Mouse (Mus musculus) hindbrain, embryonic 14.5 days (tissue): ENCODE data around the gene Golm1. TPM values are rescaled to one million over a fixed set of nuclear protein-coding genes. Genes with fewer than 3 reads are reported as not detected.
"Not testable (repeated sequence)": the region's sequence is repeated elsewhere in the genome, so short reads cannot be mapped to it uniquely, and the experiment has no call there.

Experiments
- ATAC-seq: fragments of 200-750 bp; cut with Nextera tagmentation; 2 replicates; pipeline ENCODE4 v1.8.0; 2017; ENCODE audit warnings: moderate number of reproducible peaks, mild to moderate bottlenecking, moderate TSS enrichment, moderate library complexity; ENCODE audit not compliant: low FRiP score
- DNase-seq: peaks from one replicate; pipeline ENCODE4 v3.0.0-alpha.2; 2015; ENCODE audit warnings: low spot score
- H3K27ac ChIP-seq: fragments of 300-500 bp; sonication (generic); 2 replicates; pipeline ENCODE4 v1.5.1; 2014; ENCODE audit warnings: mild to moderate bottlenecking, moderate library complexity
- H3K27me3 ChIP-seq: fragments of 300-500 bp; sonication (generic); 2 replicates; pipeline ENCODE4 v1.6.1; 2014; ENCODE audit warnings: mild to moderate bottlenecking, low read length, mixed read lengths; ENCODE audit not compliant: control insufficient read depth, insufficient read depth
- H3K36me3 ChIP-seq: fragments of 300-500 bp; sonication (generic); replicated peaks from 2 replicates; pipeline ENCODE4 v1.6.1; 2014; ENCODE audit not compliant: control insufficient read depth, insufficient read depth
- H3K4me1 ChIP-seq: fragments of 300-500 bp; sonication (generic); replicated peaks from 2 replicates; pipeline ENCODE4 v1.6.1; 2014; ENCODE audit warnings: antibody characterized with exemption, low read length, mixed read lengths; ENCODE audit not compliant: control insufficient read depth, insufficient read depth
- H3K4me2 ChIP-seq: fragments of 300-500 bp; sonication (generic); replicated peaks from 2 replicates; pipeline ENCODE4 v1.6.1; 2014; ENCODE audit warnings: mild to moderate bottlenecking, moderate library complexity
- H3K4me3 ChIP-seq: fragments of 300-500 bp; sonication (generic); replicated peaks from 2 replicates; pipeline ENCODE4 v1.5.1; 2014; ENCODE audit warnings: mild to moderate bottlenecking, low read length
- H3K9ac ChIP-seq: fragments of 300-500 bp; sonication (generic); 2 replicates; pipeline ENCODE4 v1.6.1; 2014
- H3K9me3 ChIP-seq: fragments of 300-500 bp; sonication (generic); 2 replicates; pipeline ENCODE4 v1.6.1; 2016; ENCODE audit warnings: low read length; ENCODE audit not compliant: control insufficient read depth
- WGBS: fragments of 180-500 bp; shearing (Covaris S2); extraction: QIAGEN DNeasy Blood & Tissue Kit; methylation state at CpG from one replicate; pipeline ENCODE4 v1.1.7; 2014; 5-methylcytosine and 5-hydroxymethylcytosine counted together
- polyA plus RNA-seq: library from polyadenylated mRNA; unstranded; fragments of >200 nt; fragmentation: Nextera tagmentation; extraction: Ambion mirVana; gene quantifications from 2 replicates; pipeline ENCODE4 v1.2.1, GENCODE M21; 2014

Golm1 gene
- 25.3 and 29.7 TPM in 2 replicates for polyA plus RNA-seq

DNA sequence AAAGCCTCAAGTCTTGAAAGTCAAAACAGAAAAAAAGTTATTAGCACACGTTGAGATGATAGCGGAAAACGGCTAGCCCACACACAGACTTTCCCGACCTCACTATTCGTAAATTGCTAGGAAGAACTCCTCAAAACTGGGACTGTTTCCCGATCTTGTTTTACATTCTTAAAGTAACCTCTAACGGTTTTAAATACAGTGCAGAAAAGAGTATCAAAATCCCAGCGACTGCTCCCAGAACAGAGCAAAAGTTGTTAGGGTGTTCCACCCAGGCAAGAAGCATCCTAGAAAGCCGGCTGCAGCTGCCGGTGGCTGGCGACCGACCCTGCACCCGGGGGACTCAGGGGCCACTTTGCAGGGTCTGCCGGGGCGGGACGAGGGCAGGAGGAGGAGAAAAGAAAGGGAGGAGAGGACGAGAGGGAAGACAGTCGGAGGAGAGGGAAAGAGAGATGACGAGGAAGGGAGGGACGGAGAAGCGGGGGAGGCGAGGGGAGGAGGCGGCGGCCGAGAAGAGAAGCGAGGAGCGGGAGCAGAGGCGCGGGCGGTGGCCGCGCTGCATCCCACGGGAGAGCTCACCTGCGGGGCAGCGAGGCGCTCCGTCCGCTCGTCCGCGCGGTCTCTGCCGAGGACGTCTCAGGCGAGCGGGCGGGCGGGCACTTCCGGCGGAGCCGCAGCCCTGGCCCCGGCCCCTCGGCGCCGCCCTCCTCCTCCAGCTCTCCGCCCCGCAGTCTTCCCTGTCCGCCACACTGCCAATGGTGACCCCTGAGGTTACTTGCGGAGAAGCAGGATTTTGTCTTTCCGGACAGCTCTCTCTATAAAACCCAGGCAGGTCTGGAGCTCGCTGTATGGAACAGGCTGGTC lies at the start of gene Golm1:
TSS of gene Golm1 (minus strand) at position 661 of the 861 bp plus-strand sequence.
- peak within 1 kb of the TSS; percentile 75 for H3K27ac ChIP-seq
- H3K27me3 ChIP-seq, result no peaks in the 10 kb centered on the region
- H3K9ac ChIP-seq, result peak within 1 kb of the TSS; percentile 75
- H3K4me2 ChIP-seq, result peak within 1 kb of the TSS; percentile 64
- peak within 1 kb of the TSS; percentile 74 for H3K4me3 ChIP-seq
- no peaks in the 10 kb centered on the region for H3K9me3 ChIP-seq
- peak; percentile 56 for DNase-seq
- peaks cover 15% of the 10 kb centered on the region for H3K4me1 ChIP-seq
- 2% methylated on average over 53 of the region's 61 CpGs for WGBS
- peak; percentile 72 for ATAC-seq
- no peaks in the 10 kb centered on the region for H3K36me3 ChIP-seq

DNA sequence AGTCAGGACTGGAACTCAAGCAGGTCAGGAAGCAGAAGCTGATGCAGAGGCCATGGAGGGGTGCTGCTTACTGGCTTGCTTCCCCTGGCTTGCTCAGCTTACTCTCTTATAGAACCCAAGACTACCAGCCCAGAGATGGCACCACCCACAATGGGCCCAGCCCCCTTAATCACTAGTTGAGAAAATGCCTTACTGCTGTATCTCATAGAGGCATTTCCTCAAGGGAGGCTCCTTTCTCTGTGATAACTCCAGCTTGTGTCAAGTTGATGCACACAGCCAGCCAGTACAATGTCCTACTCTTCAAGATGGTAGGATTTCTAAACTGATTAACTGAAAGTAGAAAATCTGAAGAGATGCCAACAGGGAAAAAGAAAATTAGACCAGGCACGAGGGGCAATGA lies 46.5 kb upstream of the Golm1 start:
- H3K27ac ChIP-seq, H3K9ac ChIP-seq, ATAC-seq, H3K4me1 ChIP-seq, H3K4me3 ChIP-seq, H3K4me2 ChIP-seq, DNase-seq, H3K9me3 ChIP-seq, H3K27me3 ChIP-seq, H3K36me3 ChIP-seq: not testable (repeated sequence)
- 90% methylated on average over 1 of the region's 1 CpGs for WGBS

DNA sequence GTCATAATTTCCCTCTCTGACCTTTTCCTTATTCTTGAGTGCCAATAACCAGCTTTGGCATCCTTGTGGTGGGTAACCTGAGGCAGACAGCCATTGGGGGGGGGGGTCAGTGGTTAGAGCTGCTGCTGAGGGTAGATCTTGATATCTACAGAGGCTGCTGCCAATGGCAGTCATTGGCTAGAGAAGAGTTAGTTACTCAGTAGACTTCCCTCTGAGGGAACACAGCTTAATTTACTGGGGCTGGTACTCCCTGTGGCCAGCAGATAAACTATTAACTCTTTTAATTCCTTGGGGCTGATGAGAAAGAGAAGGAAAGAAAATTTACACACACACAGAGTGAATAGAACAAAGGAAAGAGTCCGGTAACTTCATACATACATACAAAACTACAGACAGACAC lies 43.9 kb upstream of the Golm1 start:
- Histone ChIP-seq H3K4me1 (no peaks in the 10 kb centered on the region; the same call in 1 of the 2 replicates), H3K36me3 (no peaks in the 10 kb centered on the region), H3K4me2 (no peak overlapping the region), H3K27me3 (no peaks in the 10 kb centered on the region), H3K9me3 (no peaks in the 10 kb centered on the region), H3K27ac (no peak overlapping the region), H3K9ac (no peak overlapping the region), H3K4me3 (no peak overlapping the region)
- DNase-seq (no peak), ATAC-seq (no peak)
- WGBS, result 76% methylated on average over 1 of the region's 1 CpGs

DNA sequence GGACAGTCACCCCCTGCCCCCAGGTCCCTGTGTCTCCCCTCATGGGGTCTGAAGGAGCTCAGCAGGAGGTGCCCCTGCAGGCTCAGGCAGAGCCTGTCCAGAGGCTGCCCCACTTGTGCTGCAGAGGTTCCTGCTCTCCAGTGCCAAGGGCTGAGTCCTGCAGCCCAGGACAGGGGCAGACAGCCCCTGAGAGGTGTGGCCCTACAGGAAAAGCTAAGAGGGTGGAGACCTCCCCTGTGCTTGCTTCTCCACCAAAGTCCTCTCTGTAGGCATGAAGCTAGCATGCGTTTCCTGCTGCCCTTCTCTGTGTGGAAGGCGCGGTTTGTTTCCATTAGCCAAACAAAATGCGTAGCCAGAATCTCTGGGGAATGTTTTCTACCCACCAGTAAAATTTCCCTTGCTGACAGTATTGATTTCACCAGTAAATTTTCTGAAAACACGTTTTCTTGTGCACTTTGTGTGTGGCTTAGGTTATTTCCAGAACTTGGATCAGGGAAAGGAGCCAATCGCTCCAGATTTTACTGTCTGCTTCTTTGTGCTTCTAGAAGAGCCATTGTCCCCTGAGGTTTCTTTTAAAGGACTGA lies 43.3 kb upstream of the Golm1 start:
- not testable (repeated sequence) for H3K36me3 ChIP-seq, H3K4me3 ChIP-seq, H3K9ac ChIP-seq, H3K4me1 ChIP-seq, H3K9me3 ChIP-seq, ATAC-seq, H3K4me2 ChIP-seq, H3K27me3 ChIP-seq, H3K27ac ChIP-seq
- WGBS, result 30% methylated on average over 6 of the region's 6 CpGs
- peak; percentile 28 for DNase-seq

- H3K36me3 ChIP-seq, result no peaks in the 10 kb centered on the region
- no peaks in the 10 kb centered on the region for H3K4me1 ChIP-seq
- no peak overlapping the region for H3K9ac ChIP-seq
- DNase-seq (no peak), ATAC-seq (no peak)
- WGBS, result 41% methylated on average over 3 of the region's 3 CpGs
- no peaks in the 10 kb centered on the region for H3K9me3 ChIP-seq
- no peak overlapping the region for H3K4me3 ChIP-seq
- H3K27me3 ChIP-seq, result no peaks in the 10 kb centered on the region
- no peak overlapping the region for H3K27ac ChIP-seq
- H3K4me2 ChIP-seq, result no peak overlapping the region
Observed at GRCm38 (mm10) chr13:59713710-59714109, 38.1 kb upstream of the Golm1 start.

DNA sequence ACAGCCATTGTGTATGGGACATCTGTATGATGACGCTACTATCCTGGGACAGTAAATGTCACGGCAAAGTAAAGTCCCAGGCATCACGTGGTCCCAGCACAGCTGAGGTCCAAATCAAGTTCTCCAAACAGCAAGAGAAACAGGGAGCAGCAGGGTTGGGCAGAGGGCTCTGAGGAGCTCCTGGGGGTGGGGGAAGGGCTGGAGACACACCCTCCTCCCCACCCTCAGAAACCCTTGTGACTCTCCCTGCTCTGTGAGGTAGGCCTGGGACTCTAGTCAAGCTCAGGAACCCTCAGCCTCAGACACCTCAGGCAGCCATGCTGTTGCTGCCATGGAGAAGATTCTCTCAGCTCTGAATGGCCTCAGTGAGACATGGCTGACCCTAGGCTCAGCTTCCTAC lies 36.4 kb upstream of the Golm1 start, which contains the start of gene Spata31d1b:
TSS of gene Spata31d1b (plus strand) at position 301 of the 400 bp plus-strand sequence.
- not testable (repeated sequence) for H3K4me3 ChIP-seq, H3K27ac ChIP-seq, H3K36me3 ChIP-seq, ATAC-seq, DNase-seq, H3K9me3 ChIP-seq, H3K9ac ChIP-seq, H3K4me2 ChIP-seq, H3K27me3 ChIP-seq, H3K4me1 ChIP-seq
- WGBS, result 72% methylated on average over 3 of the region's 3 CpGs

DNA sequence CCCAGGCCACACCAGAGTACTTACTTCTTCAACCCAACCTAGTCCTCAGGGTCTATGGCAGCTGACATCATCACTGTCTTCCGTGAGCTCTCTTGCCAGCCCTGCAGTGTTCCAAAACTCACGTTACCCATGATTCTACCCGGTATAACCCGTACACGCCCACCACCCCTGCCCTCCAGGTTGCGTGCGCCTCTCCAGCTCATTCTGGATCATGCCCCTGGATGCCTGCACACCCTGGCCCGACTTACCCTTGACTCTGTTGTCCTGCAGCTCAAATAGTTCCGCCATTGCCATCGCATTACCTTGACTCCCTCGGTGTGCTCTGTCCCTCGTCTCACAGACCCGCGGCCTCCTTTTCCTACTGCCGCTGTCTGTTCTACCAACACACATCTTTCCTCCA lies 34.6 kb upstream of the Golm1 start, which contains the start of gene Spata31d1a:
TSS of gene Spata31d1a (minus strand) at position 101 of the 400 bp plus-strand sequence.
- H3K4me2 ChIP-seq, result no peak within 1 kb of the TSS
- no peak within 1 kb of the TSS for H3K4me3 ChIP-seq
- H3K27ac ChIP-seq, result no peak within 1 kb of the TSS
- 94% methylated on average over 15 of the region's 15 CpGs for WGBS
- no peaks in the 10 kb centered on the region for H3K4me1 ChIP-seq
- H3K27me3 ChIP-seq, result no peaks in the 10 kb centered on the region
- no peaks in the 10 kb centered on the region for H3K9me3 ChIP-seq
- ATAC-seq (no peak), DNase-seq (no peak)
- no peaks in the 10 kb centered on the region for H3K36me3 ChIP-seq
- H3K9ac ChIP-seq, result no peak within 1 kb of the TSS

- H3K27ac ChIP-seq, result no peak overlapping the region
- no peaks in the 10 kb centered on the region for H3K36me3 ChIP-seq
- H3K4me3 ChIP-seq, result no peak overlapping the region
- H3K9ac ChIP-seq, result no peak overlapping the region
- H3K4me2 ChIP-seq, result no peak overlapping the region
- H3K4me1 ChIP-seq, result no peaks in the 10 kb centered on the region
- 61% methylated on average over 12 of the region's 12 CpGs for WGBS
- H3K9me3 ChIP-seq, result no peaks in the 10 kb centered on the region
- ATAC-seq (no peak), DNase-seq (no peak)
- no peaks in the 10 kb centered on the region for H3K27me3 ChIP-seq
Observed at GRCm38 (mm10) chr13:59704562-59704961, 29.0 kb upstream of the Golm1 start.

- WGBS, result 86% methylated on average over 12 of the region's 12 CpGs
- Histone ChIP-seq H3K4me3 (no peak overlapping the region), H3K36me3 (no peaks in the 10 kb centered on the region), H3K4me2 (no peak overlapping the region), H3K27me3 (no peaks in the 10 kb centered on the region), H3K9me3 (no peaks in the 10 kb centered on the region), H3K27ac (no peak overlapping the region), H3K4me1 (no peaks in the 10 kb centered on the region), H3K9ac (no peak overlapping the region)
- DNase-seq (no peak), ATAC-seq (no peak)
Observed at GRCm38 (mm10) chr13:59703514-59703913, 27.9 kb upstream of the Golm1 start.
